Mouse (Mus musculus) bone marrow, adult 2 months (tissue): ENCODE data around the gene Serpina16. TPM values are rescaled to one million over a fixed set of nuclear protein-coding genes. Genes with fewer than 3 reads are reported as not detected.

Experiments
- H3K27ac ChIP-seq: fragments of 200-500 bp; 2 replicates; pipeline ENCODE4 v1.5.1; 2012; ENCODE audit warnings: low read depth, mild to moderate bottlenecking, control low read depth, inconsistent platforms, low read length; ENCODE audit not compliant: control insufficient read depth, poor library complexity, insufficient read depth
- H3K4me1 ChIP-seq: fragments of 200-500 bp; 2 replicates; pipeline ENCODE4 v1.6.1; 2011; ENCODE audit warnings: low read length; ENCODE audit not compliant: control insufficient read depth, insufficient read depth
- H3K4me3 ChIP-seq: fragments of 200-500 bp; replicated peaks from 2 replicates; pipeline ENCODE3; 2011; ENCODE audit warnings: mild to moderate bottlenecking, low read depth, low read length, control low read depth; ENCODE audit not compliant: control insufficient read depth
- CTCF ChIP-seq: fragments of 200-500 bp; IDR thresholded peaks from 2 replicates; pipeline ENCODE4 v1.5.1; 2011; ENCODE audit warnings: low read length, control low read depth; ENCODE audit not compliant: control insufficient read depth, insufficient read depth
- POLR2A ChIP-seq: fragments of 200-500 bp; IDR thresholded peaks from 2 replicates; pipeline ENCODE4 v1.6.1; 2011; ENCODE audit warnings: low read depth, mild to moderate bottlenecking, control low read depth, low read length, borderline replicate concordance; ENCODE audit not compliant: control insufficient read depth
- WGBS: fragments of 180-500 bp; shearing (Covaris S2); methylation state at CpG from one replicate; pipeline ENCODE4 v1.1.7; 2018; 5-methylcytosine and 5-hydroxymethylcytosine counted together
- polyA plus RNA-seq: library from polyadenylated mRNA; stranded (reverse); fragments of >200 nt; gene quantifications from 2 replicates; pipeline ENCODE4 v1.2.4, GENCODE M21; 2011; ENCODE audit warnings: low replicate concordance; ENCODE audit not compliant: missing spikeins, insufficient read depth, insufficient read length

The Serpina16 gene
- polyA plus RNA-seq, 1 experiment: not detected

GRCm38 (mm10) chr12:103646314-103646713 is 29.6 kb downstream of the Serpina16 start:
- TF ChIP-seq CTCF (no peak), POLR2A (no peak)
- Histone ChIP-seq H3K27ac (no peak overlapping the region), H3K4me3 (no peak overlapping the region), H3K4me1 (no peaks in the 10 kb centered on the region)
- 64% methylated on average over 2 of the region's 2 CpGs for WGBS

- Histone ChIP-seq H3K4me1 (no peaks in the 10 kb centered on the region), H3K27ac (no peak overlapping the region), H3K4me3 (no peak overlapping the region)
- TF ChIP-seq CTCF (no peak), POLR2A (no peak)
- WGBS: 27% methylated on average over 5 of the region's 5 CpGs
These were observed 31.3 kb downstream of the Serpina16 start for GRCm38 (mm10) chr12:103644601-103645000.

GRCm38 (mm10) chr12:103643818-103644217 is 32.1 kb downstream of the Serpina16 start:
- no peak for TF ChIP-seq POLR2A
- TF ChIP-seq CTCF: no peak
- H3K4me3 ChIP-seq: no peak overlapping the region
- WGBS: 79% methylated on average over 3 of the region's 3 CpGs
- no peak overlapping the region for H3K27ac ChIP-seq
- H3K4me1 ChIP-seq: no peaks in the 10 kb centered on the region

GRCm38 (mm10) chr12:103643336-103643735 is 32.6 kb downstream of the Serpina16 start:
- TF ChIP-seq CTCF: peak; percentile 50
- TF ChIP-seq POLR2A: no peak
- 0% methylated on average over 2 of the region's 2 CpGs for WGBS

GRCm38 (mm10) chr12:103635846-103636245 is 40.1 kb downstream of the Serpina16 start:
- Histone ChIP-seq H3K4me1 (no peaks in the 10 kb centered on the region), H3K4me3 (no peak overlapping the region), H3K27ac (no peak overlapping the region)
- 68% methylated on average over 2 of the region's 2 CpGs for WGBS
- TF ChIP-seq CTCF (no peak), POLR2A (no peak)

More at GRCm38 (mm10) chr12:103643336-103643735, 32.6 kb downstream of the Serpina16 start:
- H3K4me1 ChIP-seq: no peaks in the 10 kb centered on the region
- no peak overlapping the region for H3K27ac ChIP-seq
- no peak overlapping the region for H3K4me3 ChIP-seq

DNA sequence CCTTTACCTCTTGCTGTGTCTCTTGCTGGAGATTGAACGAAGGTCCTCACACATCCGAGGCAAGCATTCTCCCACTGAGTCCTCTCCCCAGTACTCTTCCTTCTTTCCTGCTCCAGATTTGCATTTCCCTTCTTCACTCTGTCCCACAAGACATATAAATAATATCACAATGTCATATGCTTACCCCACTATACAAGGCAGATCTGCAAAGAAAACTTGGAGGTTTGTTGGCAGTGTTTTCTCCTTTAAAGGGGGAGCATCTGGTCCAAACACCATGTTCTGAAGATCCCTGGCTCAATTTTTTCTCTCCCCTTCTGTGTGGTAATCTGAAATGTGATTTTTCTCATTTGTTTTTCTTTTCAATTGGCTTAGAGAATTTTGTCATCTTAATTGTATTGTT is 41.5 kb downstream of the Serpina16 start:
- no peak overlapping the region for H3K4me3 ChIP-seq
- no peaks in the 10 kb centered on the region for H3K4me1 ChIP-seq
- TF ChIP-seq CTCF: no peak
- H3K27ac ChIP-seq: no peak overlapping the region
- WGBS: 65% methylated on average over 2 of the region's 2 CpGs

DNA sequence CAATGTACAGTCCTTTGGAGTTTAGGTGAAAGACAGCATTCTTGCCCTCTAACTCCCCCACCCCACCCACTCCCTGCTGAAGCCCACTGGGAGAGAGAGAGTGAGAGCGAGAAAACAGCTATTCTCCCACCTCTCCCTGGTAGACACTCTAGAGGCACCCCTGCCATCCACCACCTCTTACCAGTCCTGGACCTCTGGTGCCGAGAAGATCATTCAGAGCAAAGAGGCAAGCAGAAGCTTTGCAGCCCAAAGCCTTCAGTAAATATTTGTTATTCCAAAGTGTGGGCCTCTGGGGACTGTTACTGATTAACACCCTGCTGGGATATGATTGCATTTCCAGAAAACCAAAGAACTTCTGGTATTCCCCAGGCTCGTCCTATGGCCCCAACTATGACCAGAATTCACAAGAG is 44.7 kb downstream of the Serpina16 start, which contains the start of gene Serpina10:
TSS of gene Serpina10 (minus strand) at position 242 of the 410 bp plus-strand sequence.
- 78% methylated on average over 3 of the region's 3 CpGs for WGBS
- TF ChIP-seq CTCF (no peak), POLR2A (no peak)
- Histone ChIP-seq H3K4me1 (no peaks in the 10 kb centered on the region), H3K27ac (no peak within 1 kb of the TSS), H3K4me3 (no peak within 1 kb of the TSS)

Other genes starting within 250 kb of the Serpina16 start
- gene Ifi27, start 241.9 kb downstream of the Serpina16 start, polyA plus RNA-seq: 114 and 211 TPM in 2 replicates
- gene Ifi27l2a, start 232.5 kb downstream of the Serpina16 start, polyA plus RNA-seq: 31.6 and 112 TPM in 2 replicates
- gene Ifi27l2b, start 218.9 kb downstream of the Serpina16 start, polyA plus RNA-seq: not detected in 2 replicates
- gene Ppp4r4, start 143.9 kb downstream of the Serpina16 start, polyA plus RNA-seq: 0.62 TPM in 1 of 2 replicates, not detected in the other
- gene Serpina10, start 44.7 kb downstream of the Serpina16 start, polyA plus RNA-seq: 0.82 and 0.97 TPM in 2 replicates
- gene Serpina6, start 18.9 kb downstream of the Serpina16 start, polyA plus RNA-seq: 1.2 TPM in 1 of 2 replicates, not detected in the other
- 1.3 TPM in 1 of 2 replicates, not detected in the other for gene Serpina1f, start 19.4 kb upstream of the Serpina16 start, polyA plus RNA-seq
- gene Serpina1d, start 97.5 kb upstream of the Serpina16 start, polyA plus RNA-seq: 4.5 and 13.1 TPM in 2 replicates
- gene Serpina1b, start 154.2 kb upstream of the Serpina16 start, polyA plus RNA-seq: 4.4 and 30.7 TPM in 2 replicates
- gene Serpina1a, start 187.4 kb upstream of the Serpina16 start, polyA plus RNA-seq: 7.7 and 34.0 TPM in 2 replicates
- 15.6 and 41.6 TPM in 2 replicates for gene Serpina1c, start 228.7 kb upstream of the Serpina16 start, polyA plus RNA-seq